Mouse (Mus musculus) left cerebral cortex, postnatal 25 days (tissue): Measurements from ENCODE around the gene Tdrkh. TPM values are rescaled to one million over a fixed set of nuclear protein-coding genes. Genes with fewer than 3 reads are reported as not detected.

Source experiments
- DNase-seq, 2 experiments: peaks; one replicate each; pipeline ENCODE4 v3.0.0; 2022; ENCODE audit warnings: low spot score in 2 of 2, mixed read lengths in 1 of 2
- intact Hi-C: fragments of 180-260 bp; cut with DNase I; formaldehyde crosslinking; loops from one replicate; pipeline ENCODE4 v1.15.1; 2025
- total RNA-seq, 2 experiments: library from RNA; stranded (reverse); gene quantifications; 2 replicates each; pipeline ENCODE4 v1.2.3; 2021

Tdrkh gene
- total RNA-seq, 2 experiments from 2014 or later = 35.1 to 37.9 TPM

GRCm38 (mm10) chr3:94480291-94480884 is 67.3 kb downstream of the Tdrkh start, which contains the start of gene Riiad1:
Gene Riiad1, minus strand, starts transcription at chr3:94480341.
- intact Hi-C loops = no loop called here
- no peak for DNase-seq

- no peak for DNase-seq
- intact Hi-C loops = no loop called here
These were observed 68.4 kb downstream of the Tdrkh start for GRCm38 (mm10) chr3:94481429-94481828.

GRCm38 (mm10) chr3:94482764-94483385 is 69.8 kb downstream of the Tdrkh start:
- DNase-seq = no peak
- intact Hi-C loops = no loop called here

GRCm38 (mm10) chr3:94483790-94484439 is 70.8 kb downstream of the Tdrkh start:
- peak; percentile 97 to 99 for DNase-seq
- intact Hi-C loops = no loop called here

Other genes with a start within 250 kb of the Tdrkh start
- gene Gm10696, start 235.1 kb upstream of the Tdrkh start, total RNA-seq = not detected
- not detected for gene Gm5286, start 216.6 kb upstream of the Tdrkh start, total RNA-seq
- not detected for gene Gm4778, start 149.2 kb upstream of the Tdrkh start, total RNA-seq
- gene Them4, start 103.2 kb upstream of the Tdrkh start, total RNA-seq = 10 to 100 TPM; 20.5 to 21.5 TPM
- gene Them5, start 71.2 kb upstream of the Tdrkh start, total RNA-seq = not detected
- under 1 TPM; 0.64 to 0.76 TPM for gene C2cd4d, start 50.8 kb upstream of the Tdrkh start, total RNA-seq
- under 1 TPM; 0.21 to 0.60 TPM for gene Rorc, start 40.5 kb upstream of the Tdrkh start, total RNA-seq
- gene Lingo4, start 14.8 kb upstream of the Tdrkh start, total RNA-seq = 1 to 10 TPM in 1 of 2 experiments, under 1 TPM in 1; 0.87 to 1.4 TPM
- gene Mrpl9, start 30.0 kb downstream of the Tdrkh start, total RNA-seq = 10 to 100 TPM; 37.8 to 38.9 TPM
- gene Oaz3, start 30.6 kb downstream of the Tdrkh start, total RNA-seq = not detected
- gene Celf3, start 65.0 kb downstream of the Tdrkh start, total RNA-seq = 100 to 1,000 TPM; 166 to 170 TPM
- 1 to 10 TPM; 4.2 to 5.3 TPM for gene Riiad1, start 67.1 kb downstream of the Tdrkh start, total RNA-seq
- gene Snx27, start 169.4 kb downstream of the Tdrkh start, total RNA-seq = 10 to 100 TPM; 95.8 to 98.3 TPM
- not detected for gene Gm10972, start 229.8 kb downstream of the Tdrkh start, total RNA-seq
- gene Tuft1, start 245.6 kb downstream of the Tdrkh start, total RNA-seq = 1 to 10 TPM; 1.3 to 1.6 TPM